Mouse (Mus musculus) heart, embryonic 14.5 days (tissue): ENCODE measurements around the gene Lrrc46. TPM values are rescaled to one million over a fixed set of nuclear protein-coding genes. Genes with fewer than 3 reads are reported as not detected.

Experiments used
- ATAC-seq: fragments of 200-750 bp; cut with Nextera tagmentation; 2 replicates; pipeline ENCODE4 v1.8.0; 2017; ENCODE audit warnings: low read depth, moderate TSS enrichment; ENCODE audit not compliant: insufficient number of reproducible peaks, insufficient read depth, low FRiP score
- H3K27ac ChIP-seq, 2 experiments: fragments of 200-500 bp in 1 of 2; fragments of 300-500 bp in 1 of 2; sonication (generic) in 1 of 2; replicated peaks in 1 of 2; 2 replicates each; pipeline ENCODE4 v1.5.1; 2012 to 2014; ENCODE audit warnings: low read depth in 2 of 2, low read length in 2 of 2, control low read depth in 1 of 2, mild to moderate bottlenecking in 1 of 2, mixed read lengths in 1 of 2; ENCODE audit not compliant: control insufficient read depth in 1 of 2, insufficient read depth in 1 of 2
- H3K27me3 ChIP-seq: fragments of 300-500 bp; sonication (generic); 2 replicates; pipeline ENCODE4 v1.6.1; 2014; ENCODE audit warnings: mild to moderate bottlenecking, low read length, control low read depth; ENCODE audit not compliant: control insufficient read depth, insufficient read depth
- H3K36me3 ChIP-seq: fragments of 300-500 bp; sonication (generic); 2 replicates; pipeline ENCODE4 v1.6.1; 2014; ENCODE audit warnings: mild to moderate bottlenecking, control low read depth, low read length, mixed read lengths; ENCODE audit not compliant: control insufficient read depth, insufficient read depth
- H3K4me1 ChIP-seq, 2 experiments: fragments of 200-500 bp in 1 of 2; fragments of 300-500 bp in 1 of 2; sonication (generic) in 1 of 2; 2 replicates each; pipeline ENCODE4 v1.6.1; 2012 to 2014; ENCODE audit warnings: low read length in 2 of 2, control low read depth in 1 of 2, mixed read lengths in 1 of 2; ENCODE audit not compliant: control insufficient read depth in 2 of 2, insufficient read depth in 2 of 2
- H3K4me2 ChIP-seq: fragments of 300-500 bp; sonication (generic); 2 replicates; pipeline ENCODE4 v1.6.1; 2014; ENCODE audit warnings: mild to moderate bottlenecking, low read length
- H3K4me3 ChIP-seq, 2 experiments: fragments of 200-500 bp in 1 of 2; fragments of 300-500 bp in 1 of 2; sonication (generic) in 1 of 2; 2 replicates each; pipeline ENCODE4 v1.5.1; 2012 to 2014; ENCODE audit warnings: low read length in 2 of 2, mild to moderate bottlenecking in 2 of 2, control low read depth in 1 of 2, low read depth in 1 of 2, moderate library complexity in 1 of 2; ENCODE audit not compliant: control insufficient read depth in 1 of 2, insufficient read depth in 1 of 2
- H3K9ac ChIP-seq: fragments of 300-500 bp; sonication (generic); 2 replicates; pipeline ENCODE4 v1.6.1; 2014; ENCODE audit warnings: mild to moderate bottlenecking, low read length
- H3K9me3 ChIP-seq: fragments of 300-500 bp; sonication (generic); 2 replicates; pipeline ENCODE4 v1.6.1; 2016; ENCODE audit warnings: low read length, control low read depth; ENCODE audit not compliant: control insufficient read depth
- WGBS: fragments of 180-500 bp; shearing (Covaris S2); extraction: QIAGEN DNeasy Blood & Tissue Kit; methylation state at CpG from one replicate; pipeline ENCODE4 v1.1.7; 2014; 5-methylcytosine and 5-hydroxymethylcytosine counted together
- microRNA-seq: library from miRNA; unstranded; fragments of <30 nt; microRNA quantifications from one replicate; pipeline ENCODE4, GENCODE M21; 2016
- polyA plus RNA-seq: library from polyadenylated mRNA; unstranded; fragments of >200 nt; fragmentation: Nextera tagmentation; extraction: Ambion mirVana; gene quantifications from 2 replicates; pipeline ENCODE4 v1.2.1, GENCODE M21; 2014

The Lrrc46 gene
- polyA plus RNA-seq, 1 experiment from 2014 or later, result 0.35 TPM

- Histone ChIP-seq H3K4me2 (peak overlapping the region; percentile 57), H3K36me3 (no peaks in the 10 kb centered on the region), H3K4me3 (peak overlapping the region in 1 of 2 experiments; percentile 16; a peak in 2 of 4 replicates), H3K27ac (no peak overlapping the region), H3K9me3 (no peaks in the 10 kb centered on the region), H3K27me3 (peaks cover 66% of the 10 kb centered on the region), H3K4me1 (peaks cover 2 to 10% of the 10 kb centered on the region in 2 experiments; a peak in 3 of 4 replicates), H3K9ac (no peak overlapping the region)
- ATAC-seq, result no peak
- 4% methylated on average over 29 of the region's 31 CpGs for WGBS
Measured at GRCm38 (mm10) chr11:96987873-96988655, 53.1 kb downstream of the Lrrc46 start.

GRCm38 (mm10) chr11:96986463-96986862 is 54.7 kb downstream of the Lrrc46 start:
- ATAC-seq, result no peak
- Histone ChIP-seq H3K9ac (no peak overlapping the region), H3K4me2 (no peak overlapping the region), H3K27me3 (peaks cover 66% of the 10 kb centered on the region), H3K4me3 (no peak overlapping the region), H3K27ac (no peak overlapping the region), H3K36me3 (no peaks in the 10 kb centered on the region), H3K4me1 (peaks cover 0 to 10% of the 10 kb centered on the region in 2 experiments; a peak in 3 of 4 replicates), H3K9me3 (no peaks in the 10 kb centered on the region)
- 41% methylated on average over 3 of the region's 3 CpGs for WGBS

GRCm38 (mm10) chr11:96984903-96985302 is 56.3 kb downstream of the Lrrc46 start:
- Histone ChIP-seq H3K4me2 (no peak overlapping the region), H3K4me1 (peaks cover 0 to 10% of the 10 kb centered on the region in 2 experiments; a peak in 3 of 4 replicates), H3K27me3 (peaks cover 62% of the 10 kb centered on the region), H3K27ac (no peak overlapping the region), H3K36me3 (no peaks in the 10 kb centered on the region), H3K9me3 (no peaks in the 10 kb centered on the region), H3K9ac (no peak overlapping the region), H3K4me3 (no peak overlapping the region)
- WGBS, result 18% methylated on average over 4 of the region's 4 CpGs
- ATAC-seq, result no peak

Small RNAs within 50 kb of the gene (microRNA-seq; reads per million reads assigned to microRNA genes)
- gene Mir8103, result 2.2 reads per million

Other genes with a start within 250 kb of the Lrrc46 start
- 49.7 and 55.1 TPM in 2 replicates for gene Nfe2l1, start 211.4 kb downstream of the Lrrc46 start, polyA plus RNA-seq
- 134 and 141 TPM in 2 replicates for gene Copz2, start 191.5 kb downstream of the Lrrc46 start, polyA plus RNA-seq
- gene Cdk5rap3, start 124.9 kb downstream of the Lrrc46 start, polyA plus RNA-seq, result 44.7 and 50.9 TPM in 2 replicates
- gene Prr15l, start 113.3 kb downstream of the Lrrc46 start, polyA plus RNA-seq, result 0.53 and 0.54 TPM in 2 replicates
- gene Pnpo, start 97.4 kb downstream of the Lrrc46 start, polyA plus RNA-seq, result 32.3 and 47.6 TPM in 2 replicates
- gene Sp2, start 58.4 kb downstream of the Lrrc46 start, polyA plus RNA-seq, result 14.7 and 15.0 TPM in 2 replicates
- 0.11 TPM in 1 of 2 replicates, not detected in the other for gene Sp6, start 28.0 kb downstream of the Lrrc46 start, polyA plus RNA-seq
- gene Scrn2, start 11.5 kb downstream of the Lrrc46 start, polyA plus RNA-seq, result 12.9 and 14.4 TPM in 2 replicates
- gene Mrpl10, start 153 bp upstream of the Lrrc46 start, polyA plus RNA-seq, result 76.9 and 80.1 TPM in 2 replicates
- 3.9 and 4.6 TPM in 2 replicates for gene Osbpl7, start 9.2 kb upstream of the Lrrc46 start, polyA plus RNA-seq
- 0.08 TPM in 1 of 2 replicates, not detected in the other for gene Tbx21, start 73.9 kb upstream of the Lrrc46 start, polyA plus RNA-seq
- gene Tbkbp1, start 110.1 kb upstream of the Lrrc46 start, polyA plus RNA-seq, result 7.1 and 7.3 TPM in 2 replicates
- gene Kpnb1, start 146.5 kb upstream of the Lrrc46 start, polyA plus RNA-seq, result 38.8 and 40.2 TPM in 2 replicates
- gene Npepps, start 239.2 kb upstream of the Lrrc46 start, polyA plus RNA-seq, result 86.9 and 90.0 TPM in 2 replicates